Mouse (Mus musculus) thymus, adult 2 months (tissue): ENCODE measurements at regions not wholly inside any gene's neighbourhood (a gene's known extent, or its start where the extent isn't known, plus 50 kb on each side); places are given as distances from the start of the nearest gene placed in this dataset.
"Not testable (repeated sequence)": the region's sequence is repeated elsewhere in the genome, so short reads cannot be mapped to it uniquely, and the experiment has no call there.

Source experiments
- CTCF ChIP-seq: fragments of 200-500 bp; IDR thresholded peaks from 2 replicates; pipeline ENCODE4 v1.5.1; 2012; ENCODE audit warnings: mild to moderate bottlenecking, control low read depth, low read length, moderate library complexity, borderline replicate concordance; ENCODE audit not compliant: control insufficient read depth, poor library complexity, insufficient read depth; ENCODE audit errors: extremely low read depth
- POLR2A ChIP-seq: fragments of 200-500 bp; IDR thresholded peaks from 2 replicates; pipeline ENCODE4 v1.6.1; 2012; ENCODE audit warnings: mild to moderate bottlenecking, low read length, control low read depth, moderate library complexity; ENCODE audit not compliant: control insufficient read depth, poor library complexity, insufficient read depth; ENCODE audit errors: extremely low read depth

DNA sequence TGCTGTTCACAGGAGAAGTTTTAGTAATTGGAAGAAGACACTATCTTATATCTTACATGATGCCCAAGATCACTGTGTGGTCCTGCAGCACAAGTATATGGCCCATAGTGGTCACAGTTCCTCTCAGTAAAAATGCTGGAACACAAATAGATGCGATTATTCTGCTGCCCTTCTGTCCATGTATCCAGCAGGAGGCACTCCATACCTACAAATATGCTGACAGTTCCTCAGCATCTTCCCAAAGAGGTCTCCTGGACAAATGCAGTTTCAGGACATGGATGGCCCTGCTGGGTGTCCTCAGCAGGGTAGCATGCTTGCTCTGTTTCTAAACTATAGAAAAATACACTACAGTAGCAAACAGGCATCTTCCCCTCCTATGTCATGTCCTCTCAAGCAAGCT is 52.4 kb upstream of the Gm7358 start:
- TF ChIP-seq POLR2A, CTCF: not testable (repeated sequence)
